Mouse (Mus musculus) heart, embryonic 14.5 days (tissue): Measurements from ENCODE around the gene Lipt2. TPM values are rescaled to one million over a fixed set of nuclear protein-coding genes. Genes with fewer than 3 reads are reported as not detected.

ENCODE experiments used
- ATAC-seq: fragments of 200-750 bp; cut with Nextera tagmentation; 2 replicates; pipeline ENCODE4 v1.8.0; 2017; ENCODE audit warnings: low read depth, moderate TSS enrichment; ENCODE audit not compliant: insufficient number of reproducible peaks, insufficient read depth, low FRiP score
- H3K27ac ChIP-seq, 2 experiments: fragments of 200-500 bp in 1 of 2; fragments of 300-500 bp in 1 of 2; sonication (generic) in 1 of 2; replicated peaks in 1 of 2; 2 replicates each; pipeline ENCODE4 v1.5.1; 2012 to 2014; ENCODE audit warnings: low read depth in 2 of 2, low read length in 2 of 2, control low read depth in 1 of 2, mild to moderate bottlenecking in 1 of 2, mixed read lengths in 1 of 2; ENCODE audit not compliant: control insufficient read depth in 1 of 2, insufficient read depth in 1 of 2
- H3K27me3 ChIP-seq: fragments of 300-500 bp; sonication (generic); 2 replicates; pipeline ENCODE4 v1.6.1; 2014; ENCODE audit warnings: mild to moderate bottlenecking, low read length, control low read depth; ENCODE audit not compliant: control insufficient read depth, insufficient read depth
- H3K36me3 ChIP-seq: fragments of 300-500 bp; sonication (generic); 2 replicates; pipeline ENCODE4 v1.6.1; 2014; ENCODE audit warnings: mild to moderate bottlenecking, control low read depth, low read length, mixed read lengths; ENCODE audit not compliant: control insufficient read depth, insufficient read depth
- H3K4me1 ChIP-seq, 2 experiments: fragments of 200-500 bp in 1 of 2; fragments of 300-500 bp in 1 of 2; sonication (generic) in 1 of 2; 2 replicates each; pipeline ENCODE4 v1.6.1; 2012 to 2014; ENCODE audit warnings: low read length in 2 of 2, control low read depth in 1 of 2, mixed read lengths in 1 of 2; ENCODE audit not compliant: control insufficient read depth in 2 of 2, insufficient read depth in 2 of 2
- H3K4me2 ChIP-seq: fragments of 300-500 bp; sonication (generic); 2 replicates; pipeline ENCODE4 v1.6.1; 2014; ENCODE audit warnings: mild to moderate bottlenecking, low read length
- H3K4me3 ChIP-seq, 2 experiments: fragments of 200-500 bp in 1 of 2; fragments of 300-500 bp in 1 of 2; sonication (generic) in 1 of 2; 2 replicates each; pipeline ENCODE4 v1.5.1; 2012 to 2014; ENCODE audit warnings: low read length in 2 of 2, mild to moderate bottlenecking in 2 of 2, control low read depth in 1 of 2, low read depth in 1 of 2, moderate library complexity in 1 of 2; ENCODE audit not compliant: control insufficient read depth in 1 of 2, insufficient read depth in 1 of 2
- H3K9ac ChIP-seq: fragments of 300-500 bp; sonication (generic); 2 replicates; pipeline ENCODE4 v1.6.1; 2014; ENCODE audit warnings: mild to moderate bottlenecking, low read length
- H3K9me3 ChIP-seq: fragments of 300-500 bp; sonication (generic); 2 replicates; pipeline ENCODE4 v1.6.1; 2016; ENCODE audit warnings: low read length, control low read depth; ENCODE audit not compliant: control insufficient read depth
- WGBS: fragments of 180-500 bp; shearing (Covaris S2); extraction: QIAGEN DNeasy Blood & Tissue Kit; methylation state at CpG from one replicate; pipeline ENCODE4 v1.1.7; 2014; 5-methylcytosine and 5-hydroxymethylcytosine counted together
- polyA plus RNA-seq: library from polyadenylated mRNA; unstranded; fragments of >200 nt; fragmentation: Nextera tagmentation; extraction: Ambion mirVana; gene quantifications from 2 replicates; pipeline ENCODE4 v1.2.1, GENCODE M21; 2014

Lipt2 gene
- polyA plus RNA-seq, 1 experiment from 2014 or later, result 14.7 TPM

DNA sequence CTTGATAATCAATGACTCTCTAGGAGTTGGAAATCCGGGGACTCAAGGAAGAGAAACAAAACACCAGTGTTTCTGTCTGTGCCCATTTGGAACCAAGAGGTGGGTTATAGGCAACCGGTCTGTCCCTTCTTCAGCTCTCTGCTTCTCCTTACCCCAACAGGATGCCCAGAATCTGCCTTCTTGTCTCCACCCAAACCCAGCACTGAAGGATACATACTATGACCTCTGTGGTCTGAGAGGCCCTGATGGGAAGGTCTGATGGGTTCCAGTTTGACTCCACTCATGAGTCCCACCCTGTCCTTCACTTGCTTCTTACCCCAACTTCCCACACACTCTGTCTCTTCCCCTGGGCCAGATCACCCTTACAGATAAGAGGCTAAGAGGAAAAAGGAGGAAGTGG is 22.1 kb downstream of the Lipt2 start:
- H3K27ac ChIP-seq, result no peak overlapping the region
- no peaks in the 10 kb centered on the region for H3K36me3 ChIP-seq
- H3K4me3 ChIP-seq, result no peak overlapping the region
- H3K9ac ChIP-seq, result no peak overlapping the region
- H3K4me1 ChIP-seq, result peaks cover 0 to 4% of the 10 kb centered on the region in 2 experiments; a peak in 2 of 4 replicates
- H3K27me3 ChIP-seq, result peaks cover 37% of the 10 kb centered on the region
- no peak for ATAC-seq
- no peaks in the 10 kb centered on the region for H3K9me3 ChIP-seq
- 74% methylated on average over 2 of the region's 2 CpGs for WGBS
- no peak overlapping the region for H3K4me2 ChIP-seq

DNA sequence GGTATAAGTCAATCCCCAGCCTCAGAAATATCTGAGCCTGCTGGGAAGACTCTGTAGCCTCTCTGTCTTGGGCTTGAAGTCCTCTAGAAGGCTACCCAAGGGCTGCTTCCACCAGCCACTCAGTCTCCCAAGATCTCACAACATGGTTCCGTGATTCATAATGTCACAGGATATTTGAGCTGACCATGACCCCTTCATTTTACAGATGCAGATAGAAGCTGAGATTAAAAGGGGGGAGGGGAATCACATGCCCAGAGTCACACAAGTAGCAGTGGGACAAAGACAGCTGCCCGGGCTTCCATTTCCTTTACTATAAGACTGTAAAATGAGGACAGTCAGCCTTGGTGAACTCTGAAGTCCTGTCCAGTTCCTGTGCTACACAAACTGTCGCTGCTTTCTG is 22.5 kb downstream of the Lipt2 start:
- no peak overlapping the region for H3K27ac ChIP-seq
- no peak overlapping the region for H3K4me3 ChIP-seq
- 65% methylated on average over 3 of the region's 3 CpGs for WGBS
- no peak overlapping the region for H3K9ac ChIP-seq
- peaks cover 37% of the 10 kb centered on the region for H3K27me3 ChIP-seq
- ATAC-seq, result no peak
- H3K9me3 ChIP-seq, result no peaks in the 10 kb centered on the region
- no peak overlapping the region for H3K4me2 ChIP-seq
- H3K36me3 ChIP-seq, result no peaks in the 10 kb centered on the region
- H3K4me1 ChIP-seq, result peaks cover 0 to 4% of the 10 kb centered on the region in 2 experiments; a peak in 2 of 4 replicates

DNA sequence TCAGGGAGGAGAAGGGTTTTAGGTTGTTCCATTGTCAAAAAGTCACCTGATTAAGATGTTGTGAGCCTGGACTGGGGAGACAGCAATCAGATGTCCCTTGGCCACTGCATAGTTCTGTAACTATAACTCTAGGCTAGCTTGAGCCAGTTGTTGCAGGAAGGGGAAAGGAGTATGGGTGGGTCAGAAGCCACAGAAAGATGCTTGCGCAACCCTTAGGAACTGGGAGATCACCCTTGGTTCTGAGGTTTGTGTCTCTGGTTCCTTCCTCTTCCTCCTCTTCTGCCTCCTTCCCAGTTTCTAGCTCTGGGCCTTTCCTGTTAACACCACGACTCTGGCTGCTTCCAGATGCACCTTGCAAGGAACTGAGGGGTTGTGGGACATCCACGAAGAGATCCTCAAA is 23.3 kb downstream of the Lipt2 start:
- Histone ChIP-seq H3K4me2 (no peak overlapping the region), H3K36me3 (no peaks in the 10 kb centered on the region), H3K27ac (no peak overlapping the region), H3K4me1 (peaks cover 0 to 4% of the 10 kb centered on the region in 2 experiments; a peak in 2 of 4 replicates), H3K9me3 (no peaks in the 10 kb centered on the region), H3K4me3 (no peak overlapping the region), H3K9ac (no peak overlapping the region), H3K27me3 (peaks cover 34% of the 10 kb centered on the region)
- ATAC-seq, result no peak
- 62% methylated on average over 3 of the region's 3 CpGs for WGBS

DNA sequence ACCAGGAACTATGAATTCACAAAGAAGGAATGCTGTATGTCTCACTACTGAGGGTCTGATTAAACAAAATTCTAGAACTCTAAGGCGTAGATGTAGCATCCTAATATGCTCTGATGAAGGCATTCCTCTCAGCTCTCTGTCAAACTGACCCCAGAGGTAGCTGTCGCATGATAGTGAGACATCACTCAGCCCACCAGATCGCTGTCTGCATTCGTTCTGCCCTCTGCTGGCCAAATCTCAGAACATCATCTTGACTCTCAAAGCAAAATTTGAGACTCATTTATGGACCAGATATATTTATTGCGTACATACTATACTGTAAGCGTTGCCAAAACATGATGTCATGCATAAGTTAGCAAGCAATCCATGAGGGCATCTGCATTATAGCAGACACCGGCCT is 28.5 kb downstream of the Lipt2 start:
- no peak for ATAC-seq
- H3K27me3 ChIP-seq, result peaks cover 9% of the 10 kb centered on the region; the same call in 1 of the 2 replicates
- no peak overlapping the region for H3K4me3 ChIP-seq
- H3K4me2 ChIP-seq, result no peak overlapping the region
- no peaks in the 10 kb centered on the region for H3K36me3 ChIP-seq
- H3K27ac ChIP-seq, result no peak overlapping the region
- 19% methylated on average over 7 of the region's 7 CpGs for WGBS
- H3K9ac ChIP-seq, result no peak overlapping the region
- no peaks in the 10 kb centered on the region for H3K9me3 ChIP-seq
- H3K4me1 ChIP-seq, result no peaks in the 10 kb centered on the region

DNA sequence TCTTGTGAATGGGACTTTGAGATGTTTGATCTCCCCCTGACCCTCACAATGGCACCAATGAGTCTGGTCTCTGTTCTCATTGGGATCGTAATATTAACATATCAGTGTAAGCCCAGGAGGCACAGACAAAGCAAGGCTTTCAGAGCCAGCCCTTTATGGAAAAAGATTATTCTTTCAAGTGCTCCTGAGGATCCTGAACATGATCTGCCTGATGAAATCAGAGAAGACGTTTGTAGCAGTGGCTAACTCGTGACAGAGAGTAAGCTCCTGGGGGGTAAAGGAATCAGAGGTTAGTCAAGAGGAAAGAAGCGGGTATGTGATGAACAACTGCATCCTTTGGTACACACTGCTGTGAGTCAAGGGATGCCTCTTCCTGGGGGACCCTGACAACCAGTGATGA is 31.1 kb downstream of the Lipt2 start:
- no peak for ATAC-seq
- peaks cover 9% of the 10 kb centered on the region; the same call in 1 of the 2 replicates for H3K27me3 ChIP-seq
- no peaks in the 10 kb centered on the region for H3K9me3 ChIP-seq
- no peaks in the 10 kb centered on the region for H3K36me3 ChIP-seq
- H3K9ac ChIP-seq, result no peak overlapping the region
- WGBS, result 51% methylated on average over 4 of the region's 4 CpGs
- H3K4me3 ChIP-seq, result no peak overlapping the region
- H3K4me1 ChIP-seq, result no peaks in the 10 kb centered on the region
- H3K27ac ChIP-seq, result no peak overlapping the region
- no peak overlapping the region for H3K4me2 ChIP-seq

DNA sequence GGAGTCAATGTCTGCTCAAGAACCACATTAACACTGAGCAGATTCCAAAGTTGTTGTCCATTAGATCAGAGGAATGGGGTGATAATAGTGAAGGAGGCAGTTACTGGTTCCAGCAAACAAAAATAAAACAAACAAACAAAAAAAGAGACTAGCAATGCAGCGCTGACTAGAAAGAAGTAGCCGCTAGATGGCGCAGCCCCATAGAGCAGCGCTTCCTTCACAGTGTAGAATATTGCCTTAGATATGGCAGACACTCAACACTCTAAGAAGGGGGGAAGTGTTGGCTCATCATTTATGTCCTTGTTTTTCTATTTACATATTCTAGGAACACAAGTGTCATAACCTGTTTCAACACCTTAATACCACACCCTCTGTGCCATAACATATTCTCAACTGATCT is 31.7 kb downstream of the Lipt2 start:
- Histone ChIP-seq H3K4me1 (no peaks in the 10 kb centered on the region), H3K9ac (no peak overlapping the region), H3K27ac (no peak overlapping the region), H3K9me3 (no peaks in the 10 kb centered on the region), H3K4me3 (no peak overlapping the region), H3K36me3 (no peaks in the 10 kb centered on the region), H3K27me3 (peaks cover 9% of the 10 kb centered on the region; the same call in 1 of the 2 replicates), H3K4me2 (no peak overlapping the region)
- no peak for ATAC-seq
- WGBS, result under 1% methylated on average over 4 of the region's 4 CpGs

DNA sequence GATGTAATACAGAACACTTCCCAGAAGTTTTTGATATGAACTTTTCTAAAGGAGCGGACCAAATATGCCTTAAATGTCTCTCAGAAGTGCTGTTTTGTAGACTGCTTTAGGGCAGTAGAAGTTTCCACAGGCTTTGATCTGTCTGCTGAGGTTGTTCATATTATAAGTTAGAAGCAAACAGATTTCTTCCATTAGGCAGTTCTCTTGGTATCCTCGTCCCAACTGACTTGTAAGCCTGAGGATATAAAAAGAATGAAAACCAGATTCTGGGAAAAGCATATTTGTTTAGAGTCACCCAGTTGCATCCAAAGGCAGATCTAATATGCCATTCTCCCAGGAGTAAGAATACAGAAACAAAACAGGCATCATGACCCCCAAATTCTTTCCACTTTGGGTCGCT is 42.1 kb downstream of the Lipt2 start:
- Histone ChIP-seq H3K27me3 (no peaks in the 10 kb centered on the region), H3K9ac (no peak overlapping the region), H3K4me2 (no peak overlapping the region), H3K9me3 (no peaks in the 10 kb centered on the region), H3K27ac (no peak overlapping the region), H3K36me3 (no peaks in the 10 kb centered on the region), H3K4me1 (no peaks in the 10 kb centered on the region), H3K4me3 (no peak overlapping the region)
- no peak for ATAC-seq
- WGBS, result 82% methylated on average over 3 of the region's 3 CpGs

DNA sequence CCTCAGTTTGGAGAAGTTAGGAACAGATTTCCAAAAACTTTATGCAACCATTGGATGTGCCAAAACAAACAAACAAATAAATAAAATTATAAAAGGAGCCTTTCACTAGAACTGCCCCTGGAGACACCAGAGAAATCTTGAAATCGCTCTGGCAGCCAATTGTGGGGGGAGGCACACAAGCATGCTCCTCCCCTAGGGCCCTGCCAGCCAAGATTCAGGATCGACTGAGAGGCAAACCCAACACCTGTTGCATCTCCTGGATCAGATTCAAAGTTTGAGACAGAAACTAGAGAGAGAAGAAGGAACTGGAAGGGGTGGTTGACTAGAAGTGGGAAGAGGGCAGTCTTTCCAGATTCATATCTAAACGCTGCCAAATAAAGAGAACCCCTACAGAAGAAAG is 44.5 kb downstream of the Lipt2 start:
- no peak for ATAC-seq
- no peaks in the 10 kb centered on the region for H3K9me3 ChIP-seq
- no peak overlapping the region for H3K9ac ChIP-seq
- peaks cover 6 to 10% of the 10 kb centered on the region in 2 experiments for H3K4me1 ChIP-seq
- WGBS, result 51% methylated on average over 3 of the region's 3 CpGs
- no peak overlapping the region for H3K27ac ChIP-seq
- no peak overlapping the region for H3K4me3 ChIP-seq
- no peaks in the 10 kb centered on the region for H3K36me3 ChIP-seq
- H3K27me3 ChIP-seq, result no peaks in the 10 kb centered on the region
- no peak overlapping the region for H3K4me2 ChIP-seq
